Mouse (Mus musculus) brain, embryonic 14.5 days (tissue): ENCODE data around the gene 4930524J08Rik.

ENCODE experiments used
- CTCF ChIP-seq: fragments of 200-500 bp; IDR thresholded peaks from 2 replicates; pipeline ENCODE4 v1.5.1; 2012; ENCODE audit warnings: inconsistent platforms, mild to moderate bottlenecking, moderate library complexity, borderline replicate concordance; ENCODE audit not compliant: insufficient read depth, insufficient read length; ENCODE audit errors: extremely low read depth
- POLR2A ChIP-seq: fragments of 200-500 bp; IDR thresholded peaks from 2 replicates; pipeline ENCODE4 v1.6.1; 2012; ENCODE audit warnings: mild to moderate bottlenecking, inconsistent platforms, borderline replicate concordance; ENCODE audit not compliant: poor library complexity, insufficient read depth, insufficient read length, severe bottlenecking; ENCODE audit errors: extremely low read depth

- no peak for TF ChIP-seq POLR2A
- no peak for TF ChIP-seq CTCF
These were observed 4.7 kb downstream of the 4930524J08Rik start for GRCm38 (mm10) chr5:99983452-99984061.
